Mouse (Mus musculus) G1E (cell line): ENCODE measurements around the gene March5. TPM values are rescaled to one million over a fixed set of nuclear protein-coding genes. Genes with fewer than 3 reads are reported as not detected.

Experiments
- ATAC-seq: 2 replicates; pipeline ENCODE4 v1.8.0; 2016; ENCODE audit warnings: mild to moderate bottlenecking; ENCODE audit not compliant: insufficient number of reproducible peaks, poor library complexity, low FRiP score, severe bottlenecking; ENCODE audit errors: extremely low read depth
- DNase-seq: peaks from one replicate; pipeline ENCODE4 v3.0.0; 2012; ENCODE audit warnings: low spot score
- H3K27me3 ChIP-seq: 2 replicates; pipeline ENCODE4 v1.6.1; 2012; ENCODE audit warnings: mild to moderate bottlenecking, low read length, inconsistent platforms; ENCODE audit not compliant: insufficient read depth
- H3K36me3 ChIP-seq: replicated peaks from 2 replicates; pipeline ENCODE3; 2012; ENCODE audit warnings: mild to moderate bottlenecking, inconsistent platforms
- H3K4me1 ChIP-seq: 2 replicates; pipeline ENCODE4 v1.6.1; 2012; ENCODE audit warnings: low read depth, low read length, inconsistent platforms, mixed read lengths; ENCODE audit not compliant: insufficient read depth
- H3K4me3 ChIP-seq: 2 replicates; pipeline ENCODE4 v1.5.1; 2012; ENCODE audit warnings: low read depth, mild to moderate bottlenecking, inconsistent platforms, low read length, moderate library complexity, mixed read lengths
- H3K9me3 ChIP-seq: replicated peaks from 2 replicates; pipeline ENCODE4 v1.6.1; 2012; ENCODE audit warnings: inconsistent platforms
- CTCF ChIP-seq: IDR thresholded peaks from 2 replicates; pipeline ENCODE4 v1.5.1; 2012; ENCODE audit warnings: low read depth, low read length, inconsistent platforms, mixed read lengths
- GATA1 ChIP-seq: IDR thresholded peaks from 2 replicates; pipeline ENCODE4 v1.6.1; 2012; ENCODE audit warnings: borderline replicate concordance, low read length, inconsistent platforms, mixed read lengths
- GATA2 ChIP-seq: IDR thresholded peaks from 2 replicates; pipeline ENCODE4 v1.6.1; 2012; ENCODE audit warnings: low read depth, low read length, inconsistent platforms, borderline replicate concordance
- POLR2AphosphoS5 ChIP-seq: IDR thresholded peaks from 2 replicates; pipeline ENCODE4 v1.6.1; 2012; ENCODE audit warnings: low read depth, low read length, inconsistent platforms; ENCODE audit not compliant: insufficient replicate concordance
- TAL1 ChIP-seq: conservative IDR thresholded peaks from 2 replicates; pipeline ENCODE4 v1.6.1; 2012; ENCODE audit warnings: low read depth, low read length, inconsistent platforms, mixed read lengths
- polyA plus RNA-seq: library from polyadenylated mRNA; stranded (reverse); fragments of >175 nt; gene quantifications from 2 replicates; pipeline ENCODE4 v1.2.3, GENCODE M21; 2012
- total RNA-seq, 2 experiments: library from RNA; stranded (forward) in 1 of 2; stranded (reverse) in 1 of 2; fragments of 200-1000 nt in 1 of 2; fragments of >200 nt in 1 of 2; fragmentation: Nextera tagmentation in 1 of 2; gene quantifications; 2 replicates each; pipeline ENCODE4 v1.2.3; 2014 to 2017

March5 gene
- total and polyA plus RNA-seq, 3 experiments, result 64.5 to 131 (median 129) TPM

- Histone ChIP-seq H3K36me3 (no peaks in the 10 kb centered on the region), H3K9me3 (peaks cover 3% of the 10 kb centered on the region; the same call in 1 of the 2 replicates), H3K27me3 (peaks cover 39% of the 10 kb centered on the region), H3K4me1 (no peaks in the 10 kb centered on the region), H3K4me3 (no peak overlapping the region)
- no peak for TF ChIP-seq CTCF
- TF ChIP-seq GATA1, result no peak
- no peak for TF ChIP-seq TAL1
- no peak for TF ChIP-seq POLR2AphosphoS5
- TF ChIP-seq GATA2, result no peak
- no peak for ATAC-seq
- DNase-seq, result no peak
Measured at GRCm38 (mm10) chr19:37248199-37248598, 40.9 kb downstream of the March5 start.

DNA sequence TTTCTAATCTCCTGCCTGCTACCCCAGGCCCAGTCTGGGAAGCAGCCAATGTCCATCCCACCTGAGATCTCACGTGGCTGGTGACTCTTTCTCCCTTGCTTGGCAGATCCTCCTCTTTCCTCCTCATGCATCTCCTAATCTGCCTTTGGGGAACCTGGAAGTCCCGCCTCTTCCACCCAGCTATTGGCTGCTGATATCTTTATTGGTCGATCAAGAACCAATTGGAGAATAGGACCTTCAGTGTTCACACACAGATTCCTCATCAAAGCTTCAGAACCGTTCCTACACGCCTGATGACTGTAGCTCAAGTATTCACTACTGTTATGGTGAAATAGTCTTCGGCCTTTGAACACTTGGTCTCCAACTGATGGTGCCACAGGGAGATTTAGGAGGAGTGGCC lies 44.8 kb downstream of the March5 start:
- ATAC-seq, result no peak
- H3K27me3 ChIP-seq, result peaks cover 31% of the 10 kb centered on the region

DNA sequence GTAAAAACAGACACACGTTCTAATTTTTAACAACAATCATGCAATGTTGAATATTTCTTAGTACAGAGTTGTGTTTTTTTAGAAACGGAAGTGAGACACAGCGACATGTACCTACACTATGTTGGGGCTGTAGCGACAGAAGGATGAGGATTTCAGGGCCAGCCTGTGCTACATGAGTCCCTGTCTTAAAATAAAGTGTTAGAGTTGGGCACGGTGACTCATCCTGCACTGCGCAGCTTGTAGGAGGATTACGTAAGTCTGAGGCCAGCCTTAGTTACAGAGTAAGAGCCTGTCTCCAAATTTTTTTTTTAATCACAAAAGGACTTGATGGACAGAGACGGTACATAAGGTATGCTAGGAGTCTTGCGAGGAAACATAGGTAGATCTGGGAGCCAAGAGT lies 48.0 kb downstream of the March5 start:
- Histone ChIP-seq H3K36me3 (no peaks in the 10 kb centered on the region), H3K4me3 (no peak overlapping the region), H3K9me3 (no peaks in the 10 kb centered on the region), H3K27me3 (peaks cover 32% of the 10 kb centered on the region), H3K4me1 (no peaks in the 10 kb centered on the region)
- TF ChIP-seq TAL1 (no peak), GATA1 (no peak), POLR2AphosphoS5 (no peak), CTCF (no peak), GATA2 (no peak)
- DNase-seq, result no peak
- ATAC-seq, result no peak

More for the DNA sequence above, 44.8 kb downstream of the March5 start:
- Histone ChIP-seq H3K36me3 (no peaks in the 10 kb centered on the region), H3K4me3 (no peak overlapping the region), H3K4me1 (no peaks in the 10 kb centered on the region), H3K9me3 (no peaks in the 10 kb centered on the region)
- TF ChIP-seq GATA2 (no peak), POLR2AphosphoS5 (no peak), GATA1 (no peak), CTCF (no peak), TAL1 (no peak)
- DNase-seq, result no peak

DNA sequence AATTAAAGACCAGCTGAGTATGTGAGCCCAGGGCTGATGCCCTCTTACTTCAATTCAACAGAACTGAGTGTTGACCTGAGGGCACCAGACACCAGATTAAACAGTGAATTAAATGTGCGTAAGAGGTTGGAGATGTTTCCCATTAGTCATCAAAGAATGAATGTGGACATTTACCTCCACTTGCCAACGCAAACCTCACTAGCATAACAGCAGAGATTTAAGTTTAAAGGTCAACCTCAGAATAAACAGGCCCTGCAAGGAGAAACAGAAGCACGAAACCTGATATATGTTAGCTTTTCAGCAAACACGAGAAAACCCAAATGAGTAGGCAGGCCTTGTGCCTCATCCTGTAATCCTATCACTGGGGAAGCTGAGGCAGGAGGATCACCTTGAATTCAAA lies 55.0 kb downstream of the March5 start:
- H3K9me3 ChIP-seq, result no peaks in the 10 kb centered on the region
- TF ChIP-seq GATA2 (no peak), GATA1 (no peak), CTCF (no peak), TAL1 (no peak), POLR2AphosphoS5 (no peak)
- ATAC-seq (no peak), DNase-seq (no peak)
- H3K4me1 ChIP-seq, result peaks cover 6% of the 10 kb centered on the region; the same call in 1 of the 2 replicates
- H3K27me3 ChIP-seq, result peaks cover 21% of the 10 kb centered on the region
- H3K36me3 ChIP-seq, result no peaks in the 10 kb centered on the region
- H3K4me3 ChIP-seq, result no peak overlapping the region

DNA sequence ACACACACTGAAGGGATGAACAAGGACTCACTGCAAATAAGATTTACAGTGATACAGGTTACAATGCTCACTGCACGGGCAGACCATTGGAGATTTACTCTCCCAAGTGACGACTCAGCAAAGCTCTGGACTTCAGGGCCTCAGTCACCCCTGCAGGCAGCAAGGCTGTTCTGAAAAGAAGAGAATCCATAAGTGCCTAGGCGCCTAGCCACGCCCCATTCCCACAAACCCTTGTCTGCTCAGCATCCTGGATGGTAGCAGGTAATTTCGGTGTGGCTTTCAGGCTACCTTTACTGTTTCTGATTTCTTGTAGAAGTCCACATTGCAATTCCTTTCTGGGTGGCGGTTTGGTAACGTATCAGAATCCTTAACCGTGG lies 56.2 kb downstream of the March5 start:
- ATAC-seq, result no peak
- H3K27me3 ChIP-seq, result peaks cover 18% of the 10 kb centered on the region
- DNase-seq, result no peak
- peaks cover 10% of the 10 kb centered on the region for H3K36me3 ChIP-seq
- no peak overlapping the region for H3K4me3 ChIP-seq
- no peaks in the 10 kb centered on the region for H3K9me3 ChIP-seq
- peaks cover 6% of the 10 kb centered on the region; the same call in 1 of the 2 replicates for H3K4me1 ChIP-seq
- TF ChIP-seq POLR2AphosphoS5, result no peak
- TF ChIP-seq TAL1, result no peak
- TF ChIP-seq GATA2, result no peak
- TF ChIP-seq GATA1, result no peak
- no peak for TF ChIP-seq CTCF

DNA sequence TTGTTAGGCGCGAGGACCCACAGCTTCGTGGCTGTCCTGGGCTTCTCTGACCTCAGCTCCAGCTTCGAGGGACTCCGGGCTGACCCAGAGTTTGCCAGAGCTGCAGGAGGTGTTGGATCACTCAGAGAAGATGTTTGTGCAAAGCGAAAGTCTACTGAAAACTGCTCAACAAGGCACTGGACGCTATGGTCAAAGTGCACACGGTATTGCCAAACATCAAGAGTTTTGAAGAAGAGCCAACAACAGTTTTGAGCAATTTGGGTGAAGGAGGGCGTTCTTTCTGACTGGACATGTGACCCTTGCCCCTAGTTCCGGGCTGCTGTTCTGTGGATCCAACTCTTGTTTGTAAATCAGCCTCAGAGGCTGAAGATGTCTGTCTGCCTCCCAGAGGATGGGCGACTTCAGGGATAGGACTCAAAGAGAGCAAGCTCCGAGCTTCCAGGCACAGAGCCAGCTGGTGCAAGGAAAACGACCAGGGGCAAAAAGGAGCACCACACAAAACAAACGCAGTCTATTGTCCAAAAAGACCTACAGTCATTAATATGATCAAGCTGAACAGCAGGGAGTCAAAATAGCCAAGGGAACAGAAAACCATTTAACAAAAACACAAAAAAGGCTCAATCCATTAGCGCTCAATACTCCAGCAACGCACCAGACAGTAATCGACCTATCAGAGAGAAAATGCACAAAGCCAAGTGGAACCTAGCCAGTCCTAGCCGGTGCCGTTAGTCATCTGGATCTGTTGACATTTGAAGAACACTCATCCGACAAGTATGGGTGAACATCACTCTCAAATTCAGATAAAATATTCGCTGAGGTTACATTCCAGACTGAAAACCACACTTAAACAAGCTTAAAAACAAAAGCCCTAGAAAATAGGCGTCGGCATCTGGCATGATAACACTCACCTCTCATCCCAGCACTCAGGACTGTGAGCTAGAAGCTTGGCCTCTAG lies 56.9 kb downstream of the March5 start:
- Histone ChIP-seq H3K9me3 (no peaks in the 10 kb centered on the region), H3K36me3 (peaks cover 16% of the 10 kb centered on the region), H3K27me3 (peaks cover 16% of the 10 kb centered on the region), H3K4me3 (no peak overlapping the region), H3K4me1 (peaks cover 6% of the 10 kb centered on the region; the same call in 1 of the 2 replicates)
- no peak for ATAC-seq
- TF ChIP-seq POLR2AphosphoS5, result no peak
- no peak for TF ChIP-seq GATA2
- TF ChIP-seq TAL1, result no peak
- TF ChIP-seq CTCF, result no peak
- no peak for TF ChIP-seq GATA1
- no peak for DNase-seq
